Mouse (Mus musculus) thymus, adult 2 months (tissue): ENCODE measurements around the gene Perp.

Experiments used
- CTCF ChIP-seq: fragments of 200-500 bp; IDR thresholded peaks from 2 replicates; pipeline ENCODE4 v1.5.1; 2012; ENCODE audit warnings: mild to moderate bottlenecking, control low read depth, low read length, moderate library complexity, borderline replicate concordance; ENCODE audit not compliant: control insufficient read depth, poor library complexity, insufficient read depth; ENCODE audit errors: extremely low read depth
- POLR2A ChIP-seq: fragments of 200-500 bp; IDR thresholded peaks from 2 replicates; pipeline ENCODE4 v1.6.1; 2012; ENCODE audit warnings: mild to moderate bottlenecking, low read length, control low read depth, moderate library complexity; ENCODE audit not compliant: control insufficient read depth, poor library complexity, insufficient read depth; ENCODE audit errors: extremely low read depth

DNA sequence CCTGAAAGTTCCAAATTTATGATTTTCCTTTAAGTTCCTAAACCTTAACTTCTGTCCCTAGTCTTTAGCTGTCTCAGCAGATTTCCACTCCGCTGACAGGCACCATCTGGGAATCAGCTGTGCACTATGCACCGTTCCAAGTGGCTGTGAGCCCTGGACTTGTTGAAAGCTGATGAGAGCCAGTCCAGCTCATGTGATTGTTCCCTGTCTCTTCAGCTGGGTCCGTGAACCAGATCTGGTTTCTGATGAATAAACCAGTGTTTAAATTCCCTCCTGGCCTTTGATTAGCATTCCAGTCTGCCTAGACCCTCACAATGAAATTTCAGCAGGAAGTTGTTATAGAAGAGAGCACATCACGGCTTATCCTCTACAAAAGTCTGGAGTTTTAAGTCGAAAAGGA, 28.3 kb upstream of the Perp start:
- TF ChIP-seq CTCF = no peak
- TF ChIP-seq POLR2A = no peak
